Mouse (Mus musculus) embryonic facial prominence, embryonic 10.5 days (tissue): Measurements from ENCODE around the gene Cd300lf. TPM values are rescaled to one million over a fixed set of nuclear protein-coding genes. Genes with fewer than 3 reads are reported as not detected.

Experiments used
- DNase-seq: peaks from one replicate; pipeline ENCODE4 v3.0.0-alpha.2; 2017; ENCODE audit warnings: low spot score
- H3K27ac ChIP-seq: fragments of 300-500 bp; sonication (generic); replicated peaks from 2 replicates; pipeline ENCODE4 v1.5.1; 2016; ENCODE audit warnings: mild to moderate bottlenecking
- H3K27me3 ChIP-seq: fragments of 300-500 bp; sonication (generic); replicated peaks from 2 replicates; pipeline ENCODE4 v1.6.1; 2016; ENCODE audit warnings: low read depth, mild to moderate bottlenecking; ENCODE audit not compliant: poor library complexity, severe bottlenecking
- H3K36me3 ChIP-seq: fragments of 300-500 bp; sonication (generic); replicated peaks from 2 replicates; pipeline ENCODE4 v1.6.1; 2016; ENCODE audit warnings: mild to moderate bottlenecking, moderate library complexity
- H3K4me1 ChIP-seq: fragments of 300-500 bp; sonication (generic); 2 replicates; pipeline ENCODE4 v1.6.1; 2016
- H3K4me3 ChIP-seq: fragments of 300-500 bp; sonication (generic); 2 replicates; pipeline ENCODE4 v1.5.1; 2016; ENCODE audit warnings: mild to moderate bottlenecking, moderate library complexity
- H3K9me3 ChIP-seq: fragments of 300-500 bp; sonication (generic); 2 replicates; pipeline ENCODE4 v1.6.1; 2016; ENCODE audit warnings: mild to moderate bottlenecking
- WGBS: fragments of 180-500 bp; shearing (Covaris S2); methylation state at CpG from one replicate; pipeline ENCODE4 v1.1.7; 2016; 5-methylcytosine and 5-hydroxymethylcytosine counted together
- polyA plus RNA-seq: library from polyadenylated mRNA; unstranded; fragments of >200 nt; fragmentation: Nextera tagmentation; extraction: Ambion mirVana; gene quantifications from 2 replicates; pipeline ENCODE4 v1.2.1, GENCODE M21; 2016

Gene Cd300lf
- polyA plus RNA-seq, 1 experiment from 2014 or later, result not detected

- H3K4me3 ChIP-seq, result no peak overlapping the region
- no peaks in the 10 kb centered on the region for H3K36me3 ChIP-seq
- H3K27me3 ChIP-seq, result no peaks in the 10 kb centered on the region
- peak overlapping the region; percentile 59; the same call in 1 of the 2 replicates for H3K27ac ChIP-seq
- peaks cover 77% of the 10 kb centered on the region for H3K4me1 ChIP-seq
- H3K9me3 ChIP-seq, result 0 out of 2 replicates have a peak, but pooled peaks cover 2% of the 10 kb centered on the region
- no peak for DNase-seq
- 62% methylated on average over 5 of the region's 5 CpGs for WGBS
Observed at GRCm38 (mm10) chr11:115100032-115100621, 33.7 kb downstream of the Cd300lf start.

DNA sequence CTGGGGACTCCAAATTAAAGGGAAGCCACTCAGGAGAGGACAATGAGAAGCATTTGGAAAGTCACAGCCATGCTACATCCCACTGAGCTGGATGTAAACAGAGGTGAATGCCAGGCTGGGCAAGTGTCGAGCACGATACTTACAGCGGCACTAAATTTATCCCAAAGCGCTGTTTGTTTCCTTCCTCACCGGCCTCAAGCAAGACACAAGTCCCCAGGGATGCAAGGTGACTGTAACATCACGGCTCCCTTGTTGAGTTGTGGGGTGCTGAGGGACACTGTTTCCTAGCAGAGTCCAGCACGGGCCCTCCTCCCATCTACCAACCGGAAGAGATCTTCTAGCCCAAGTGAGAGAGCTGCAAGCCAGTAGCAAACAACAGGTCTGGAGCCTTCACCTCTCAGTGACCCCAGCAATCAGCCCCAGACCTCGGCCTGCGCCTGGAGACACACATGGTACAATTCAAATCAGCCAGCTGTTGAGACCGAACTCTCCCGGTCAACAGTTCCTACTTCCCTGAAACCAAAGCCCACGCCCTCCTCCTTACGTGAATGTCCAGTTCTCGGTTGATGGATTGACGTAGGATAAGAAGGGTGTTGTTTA is 34.5 kb downstream of the Cd300lf start:
- Histone ChIP-seq H3K27me3 (no peaks in the 10 kb centered on the region), H3K27ac (peak overlapping the region; percentile 59), H3K9me3 (0 out of 2 replicates have a peak, but pooled peaks cover 2% of the 10 kb centered on the region), H3K4me1 (peaks cover 69% of the 10 kb centered on the region), H3K4me3 (peak overlapping the region; percentile 27; the same call in 1 of the 2 replicates), H3K36me3 (no peaks in the 10 kb centered on the region)
- peak; percentile 83 for DNase-seq
- 38% methylated on average over 16 of the region's 16 CpGs for WGBS

DNA sequence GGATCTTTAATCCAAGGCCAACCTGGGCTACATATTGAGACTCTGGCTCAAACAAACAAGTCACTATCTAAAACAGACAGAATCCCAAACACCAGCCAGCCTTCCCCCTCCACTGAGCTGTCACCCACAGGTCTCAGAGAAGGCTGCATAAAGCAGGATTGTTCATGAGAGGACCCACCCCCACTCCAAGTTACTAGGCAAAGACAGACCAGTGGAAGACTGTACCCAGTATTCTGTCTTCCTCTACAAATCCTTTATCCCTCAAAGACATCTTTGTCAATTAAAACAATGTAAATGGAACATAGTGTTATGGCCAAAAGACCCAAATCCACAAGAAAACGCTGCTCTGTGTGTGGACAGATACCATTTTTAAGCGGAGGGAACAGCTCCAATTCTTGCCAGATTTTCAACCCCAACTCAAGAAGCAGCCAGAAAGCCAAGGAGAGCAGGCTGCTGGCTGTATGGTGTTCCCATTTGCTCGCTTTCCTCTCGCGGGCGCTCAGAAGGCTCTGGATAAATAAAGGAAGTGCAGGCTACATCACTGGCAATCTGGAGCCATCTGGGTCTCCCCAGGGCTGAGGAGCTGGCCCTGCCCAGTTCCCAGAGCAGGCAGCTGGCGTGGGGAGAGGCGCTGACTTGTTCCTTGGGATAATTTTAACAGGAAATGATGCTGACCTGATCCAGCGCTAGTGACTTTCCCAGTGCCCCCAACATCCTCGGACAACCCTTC is 35.4 kb downstream of the Cd300lf start:
- H3K4me1 ChIP-seq, result peaks cover 59% of the 10 kb centered on the region
- WGBS, result 39% methylated on average over 10 of the region's 10 CpGs
- H3K9me3 ChIP-seq, result peaks cover 3% of the 10 kb centered on the region; the same call in 1 of the 2 replicates
- H3K27me3 ChIP-seq, result no peaks in the 10 kb centered on the region
- no peak overlapping the region for H3K4me3 ChIP-seq
- H3K36me3 ChIP-seq, result no peaks in the 10 kb centered on the region
- peak; percentile 49 for DNase-seq
- H3K27ac ChIP-seq, result peak overlapping the region; percentile 57; the same call in 1 of the 2 replicates

DNA sequence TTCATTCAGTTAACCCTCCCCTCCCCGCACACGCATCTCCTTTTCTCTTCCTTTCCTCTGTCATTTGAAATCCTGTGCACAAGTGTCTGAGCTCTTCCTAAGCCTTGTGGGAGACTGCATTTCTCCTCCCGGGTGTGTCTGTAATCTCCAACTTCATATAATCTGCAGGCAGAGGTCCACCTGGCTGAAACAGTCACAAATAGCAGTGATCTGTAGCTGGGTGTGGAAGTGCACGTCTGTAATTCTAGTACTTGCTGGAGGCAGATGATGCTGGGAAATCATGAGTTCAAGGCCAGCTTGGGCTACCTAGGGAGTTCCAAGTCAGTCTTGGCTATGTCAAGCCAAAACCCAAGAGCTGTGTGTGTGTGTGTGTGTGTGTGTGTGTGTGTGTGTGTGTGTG is 41.7 kb downstream of the Cd300lf start:
- 21% methylated on average over 4 of the region's 4 CpGs for WGBS
- Histone ChIP-seq H3K4me1 (peaks cover 15% of the 10 kb centered on the region), H3K4me3 (peak overlapping the region; percentile 47; the same call in 1 of the 2 replicates), H3K27ac (no peak overlapping the region), H3K27me3 (peaks cover 34% of the 10 kb centered on the region), H3K36me3 (no peaks in the 10 kb centered on the region), H3K9me3 (peaks cover 10% of the 10 kb centered on the region; the same call in 1 of the 2 replicates)
- no peak for DNase-seq

GRCm38 (mm10) chr11:115091362-115091901 is 42.4 kb downstream of the Cd300lf start, which contains the start of gene Rab37:
TSS of gene Rab37 (plus strand) at chr11:115091431.
- H3K27me3 ChIP-seq, result peaks cover 34% of the 10 kb centered on the region
- H3K9me3 ChIP-seq, result peaks cover 10% of the 10 kb centered on the region; the same call in 1 of the 2 replicates
- peaks cover 11% of the 10 kb centered on the region for H3K4me1 ChIP-seq
- DNase-seq, result peak; percentile 77
- no peaks in the 10 kb centered on the region for H3K36me3 ChIP-seq
- WGBS, result 2% methylated on average over 36 of the region's 36 CpGs
- no peak within 1 kb of the TSS; the same call in 1 of the 2 replicates for H3K27ac ChIP-seq
- peak within 1 kb of the TSS; percentile 47 for H3K4me3 ChIP-seq

GRCm38 (mm10) chr11:115089853-115090252 is 43.9 kb downstream of the Cd300lf start:
- no peak overlapping the region for H3K27ac ChIP-seq
- no peak overlapping the region for H3K4me3 ChIP-seq
- H3K27me3 ChIP-seq, result peaks cover 50% of the 10 kb centered on the region
- 66% methylated on average over 6 of the region's 6 CpGs for WGBS
- H3K36me3 ChIP-seq, result no peaks in the 10 kb centered on the region
- peaks cover 10% of the 10 kb centered on the region; the same call in 1 of the 2 replicates for H3K9me3 ChIP-seq
- no peak for DNase-seq
- peaks cover 14% of the 10 kb centered on the region for H3K4me1 ChIP-seq

- Histone ChIP-seq H3K27ac (no peak overlapping the region), H3K4me3 (no peak overlapping the region), H3K9me3 (0 out of 2 replicates have a peak, but pooled peaks cover 3% of the 10 kb centered on the region), H3K27me3 (peaks cover 54% of the 10 kb centered on the region), H3K4me1 (peaks cover 16% of the 10 kb centered on the region), H3K36me3 (no peaks in the 10 kb centered on the region)
- WGBS, result 70% methylated on average over 7 of the region's 7 CpGs
- no peak for DNase-seq
Observed at GRCm38 (mm10) chr11:115086213-115086612, 47.6 kb downstream of the Cd300lf start.

- Histone ChIP-seq H3K36me3 (no peaks in the 10 kb centered on the region), H3K4me1 (peaks cover 16% of the 10 kb centered on the region), H3K27ac (no peak overlapping the region), H3K27me3 (peaks cover 43% of the 10 kb centered on the region), H3K4me3 (no peak overlapping the region), H3K9me3 (0 out of 2 replicates have a peak, but pooled peaks cover 2% of the 10 kb centered on the region)
- WGBS, result 60% methylated on average over 8 of the region's 8 CpGs
- no peak for DNase-seq
Observed at GRCm38 (mm10) chr11:115085064-115085463, 48.7 kb downstream of the Cd300lf start.

- no peak for DNase-seq
- Histone ChIP-seq H3K36me3 (no peaks in the 10 kb centered on the region), H3K4me3 (no peak overlapping the region), H3K9me3 (no peaks in the 10 kb centered on the region), H3K27ac (no peak overlapping the region), H3K27me3 (peaks cover 41% of the 10 kb centered on the region), H3K4me1 (peaks cover 16% of the 10 kb centered on the region)
- WGBS, result 45% methylated on average over 12 of the region's 12 CpGs
Observed at GRCm38 (mm10) chr11:115084595-115084994, 49.2 kb downstream of the Cd300lf start.

DNA sequence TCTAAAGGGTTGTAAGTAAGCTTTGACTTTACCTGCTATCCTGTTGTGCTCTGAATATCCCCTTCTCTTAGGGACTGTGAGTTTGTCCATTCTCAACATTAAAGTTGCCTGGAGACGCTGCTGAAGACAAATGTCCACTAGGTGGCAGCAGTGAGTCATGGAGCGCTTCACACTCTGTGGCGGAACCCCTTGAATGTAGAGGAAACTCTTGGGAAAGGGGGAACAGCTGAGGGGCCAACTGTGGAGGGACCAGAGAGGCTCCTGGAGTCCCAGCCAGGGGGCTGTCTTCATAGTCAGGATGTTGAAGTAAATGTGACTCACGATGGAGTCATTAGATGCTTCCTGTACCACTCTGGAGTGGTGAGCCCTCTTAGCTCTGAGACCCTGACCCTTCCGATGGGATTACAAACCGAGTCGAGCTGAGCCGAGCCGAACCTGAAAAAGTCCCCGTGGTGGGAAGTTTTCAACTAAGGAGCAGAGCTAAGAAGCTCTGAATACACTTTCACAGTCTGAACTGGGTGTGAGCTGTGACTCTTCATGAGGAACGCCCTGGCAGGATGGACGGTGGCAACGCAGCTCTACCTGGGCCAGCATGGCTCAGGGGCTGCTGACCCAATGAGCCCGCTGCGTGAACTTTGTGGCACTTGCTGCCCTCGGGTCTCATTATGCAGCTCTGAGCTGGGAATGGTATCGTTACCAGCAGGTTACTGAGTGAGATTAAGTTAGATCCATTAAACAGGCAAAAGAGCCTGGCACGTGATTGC is 50.2 kb downstream of the Cd300lf start:
- H3K9me3 ChIP-seq, result no peaks in the 10 kb centered on the region
- H3K36me3 ChIP-seq, result no peaks in the 10 kb centered on the region
- 48% methylated on average over 18 of the region's 18 CpGs for WGBS
- peaks cover 41% of the 10 kb centered on the region for H3K27me3 ChIP-seq
- peaks cover 16% of the 10 kb centered on the region for H3K4me1 ChIP-seq
- H3K27ac ChIP-seq, result no peak overlapping the region
- H3K4me3 ChIP-seq, result no peak overlapping the region
- DNase-seq, result peak; percentile 78

- Histone ChIP-seq H3K4me1 (peaks cover 16% of the 10 kb centered on the region), H3K27ac (no peak overlapping the region), H3K9me3 (no peaks in the 10 kb centered on the region), H3K27me3 (peaks cover 41% of the 10 kb centered on the region), H3K4me3 (no peak overlapping the region), H3K36me3 (no peaks in the 10 kb centered on the region)
- WGBS, result 74% methylated on average over 6 of the region's 6 CpGs
- DNase-seq, result no peak
Observed at GRCm38 (mm10) chr11:115082196-115082595, 51.6 kb downstream of the Cd300lf start.

GRCm38 (mm10) chr11:115081373-115081772 is 52.4 kb downstream of the Cd300lf start:
- no peaks in the 10 kb centered on the region for H3K36me3 ChIP-seq
- no peak overlapping the region for H3K4me3 ChIP-seq
- no peak for DNase-seq
- no peak overlapping the region for H3K27ac ChIP-seq
- H3K4me1 ChIP-seq, result peaks cover 16% of the 10 kb centered on the region
- peaks cover 40% of the 10 kb centered on the region for H3K27me3 ChIP-seq
- no peaks in the 10 kb centered on the region for H3K9me3 ChIP-seq
- 57% methylated on average over 3 of the region's 3 CpGs for WGBS
